ENCODE assay signal across 8 mouse cellular contexts in the genomic region with DNA sequence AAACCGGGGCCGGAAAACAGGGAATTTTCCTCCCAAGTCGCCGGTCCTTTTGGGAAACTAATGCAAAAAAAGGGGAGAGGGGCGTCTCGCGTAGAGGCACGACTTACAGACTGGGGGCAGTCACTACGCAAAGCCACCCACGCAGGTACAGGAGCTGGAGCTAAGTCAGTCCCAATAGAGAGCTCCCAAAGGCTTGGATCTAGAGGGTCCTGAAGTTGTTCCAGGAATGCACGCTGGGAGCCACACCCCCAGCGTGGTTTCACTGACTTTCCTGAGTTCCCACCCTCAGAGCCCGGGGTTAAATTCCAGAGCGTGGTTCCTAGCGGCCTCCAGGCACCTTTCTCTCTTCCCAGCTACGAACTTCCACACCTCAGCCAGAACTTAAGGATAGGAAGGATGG. TPM values are rescaled to one million over a fixed set of nuclear protein-coding genes. Genes with fewer than 3 reads are reported as not detected.
DNase-seq lines count a peak whose midpoint lies in the region; ATAC-seq lines count a peak whose summit lies in the region.

No protein-coding gene starts in this region.

- WGBS in limb, embryonic 13.5 days: under 1% methylated on average over 16 of the region's 16 CpGs
- WGBS in neural tube, embryonic 13.5 days: under 1% methylated on average over 16 of the region's 16 CpGs

- ATAC-seq in limb, embryonic 13.5 days (ENCODE audit: low FRiP score, low read depth): peak; percentile 24; the same call in 1 of the 2 replicates
- peak; percentile 75 for ATAC-seq in neural tube, embryonic 13.5 days (ENCODE audit: low read depth)

- H3K4me2 ChIP-seq in limb, embryonic 13.5 days (replicated peaks): peak overlapping the region; percentile 73
- peak overlapping the region; percentile 65 for H3K4me2 ChIP-seq in neural tube, embryonic 13.5 days

- H3K4me3 ChIP-seq in limb, embryonic 13.5 days: peak overlapping the region; percentile 76
- H3K4me3 ChIP-seq in neural tube, embryonic 13.5 days: peak overlapping the region; percentile 90

- H3K9me3 ChIP-seq in limb, embryonic 13.5 days: no peaks in the 10 kb centered on the region
- no peaks in the 10 kb centered on the region for H3K9me3 ChIP-seq in neural tube, embryonic 13.5 days

- peak overlapping the region; percentile 93 for H3K9ac ChIP-seq in limb, embryonic 13.5 days
- peak overlapping the region; percentile 98 for H3K9ac ChIP-seq in neural tube, embryonic 13.5 days

- peak overlapping the region; percentile 97 for H3K27ac ChIP-seq in limb, embryonic 13.5 days
- H3K27ac ChIP-seq in neural tube, embryonic 13.5 days (replicated peaks): peak overlapping the region; percentile 97

- no peaks in the 10 kb centered on the region for H3K27me3 ChIP-seq in limb, embryonic 13.5 days
- H3K27me3 ChIP-seq in neural tube, embryonic 13.5 days: no peaks in the 10 kb centered on the region

- no peaks in the 10 kb centered on the region for H3K36me3 ChIP-seq in limb, embryonic 13.5 days
- no peaks in the 10 kb centered on the region for H3K36me3 ChIP-seq in neural tube, embryonic 13.5 days

- peak; percentile 15 to 23 for DNase-seq in adrenal gland, postnatal 36 days
- no peak for DNase-seq in adrenal gland, postnatal 4 days (ENCODE audit: low spot score in 2 of 2)
- peak; percentile 50 for DNase-seq in Muller cell, postnatal 12 days (ENCODE audit: inconsistent ontology term)
- DNase-seq in heart, postnatal 4 days: peak; percentile 21
- no peak for DNase-seq in cerebellum, adult 8-10 months
- no peak for DNase-seq in c-Kit-positive CD71-positive TER-119-positive erythroid progenitor cells, embryonic 14.5 days (ENCODE audit: low spot score)

- peaks cover 19% of the 10 kb centered on the region for H3K4me1 ChIP-seq in limb, embryonic 13.5 days
- H3K4me1 ChIP-seq in neural tube, embryonic 13.5 days (replicated peaks): peaks cover 34% of the 10 kb centered on the region

RNA-seq across cellular contexts. Expression of a gene that starts 0.5 kb away (rescaled TPM):
- 10 to 100 TPM; 40.7 to 44.7 TPM for total RNA-seq in adrenal gland, postnatal 36 days (2021)
- 10 to 100 TPM; 51.6 to 55.4 TPM for total RNA-seq in adrenal gland, postnatal 4 days (2021)
- 10 to 100 TPM; 42.0 to 44.8 TPM for total RNA-seq in heart, postnatal 4 days (2021)
- polyA plus RNA-seq in limb, embryonic 13.5 days (2015; fragmentation: Nextera tagmentation; extraction: Ambion mirVana): 41.4 and 42.3 TPM in 2 replicates
- polyA plus RNA-seq in neural tube, embryonic 13.5 days (2015; fragmentation: Nextera tagmentation; extraction: Ambion mirVana): 28.7 and 34.1 TPM in 2 replicates

RNA-seq across cellular contexts. Expression of a gene that starts 56.8 kb away (rescaled TPM):
- 10 to 100 TPM; 23.9 to 24.2 TPM for total RNA-seq in adrenal gland, postnatal 36 days (2021)
- total RNA-seq in adrenal gland, postnatal 4 days (2021): 10 to 100 TPM; 27.0 to 27.3 TPM
- 10 to 100 TPM; 28.5 to 30.8 TPM for total RNA-seq in heart, postnatal 4 days (2021)
- polyA plus RNA-seq in limb, embryonic 13.5 days (2015; fragmentation: Nextera tagmentation; extraction: Ambion mirVana): 64.1 and 65.9 TPM in 2 replicates
- 51.7 and 60.6 TPM in 2 replicates for polyA plus RNA-seq in neural tube, embryonic 13.5 days (2015; fragmentation: Nextera tagmentation; extraction: Ambion mirVana)

Comparison
In these comparisons a context has a peak if more than half of its experiments do, and no peak if none do; other contexts are left out.
1. DNase-seq: peak in adrenal gland, postnatal 36 days (2 of 2), Muller cell, postnatal 12 days (single experiment) and heart, postnatal 4 days (single experiment); none in adrenal gland, postnatal 4 days (0 of 2), cerebellum, adult 8-10 months (single experiment) and c-Kit-positive CD71-positive TER-119-positive erythroid progenitor cells, embryonic 14.5 days (single experiment).